Mouse (Mus musculus) granulocyte monocyte progenitor cell, adult 5-6 weeks (primary cell): Measurements from ENCODE around the gene Gm17359. TPM values are rescaled to one million over a fixed set of nuclear protein-coding genes. Genes with fewer than 3 reads are reported as not detected.

Experiments
- ATAC-seq: replicated peaks from 2 replicates; pipeline ENCODE4 v1.8.0; 2016; ENCODE audit warnings: mild to moderate bottlenecking, moderate TSS enrichment, inconsistent platforms; ENCODE audit not compliant: poor library complexity, severe bottlenecking
- total RNA-seq, 2 experiments: library from RNA; stranded (forward) in 1 of 2; stranded (reverse) in 1 of 2; fragments of 200-712, 200-1000 nt in 1 of 2; fragments of >200 nt in 1 of 2; fragmentation: Nextera tagmentation in 1 of 2; gene quantifications; 2 replicates each; pipeline ENCODE4 v1.2.3; 2014 to 2017

Gm17359 gene
- total RNA-seq, 2 experiments from 2014 or later: not detected

GRCm38 (mm10) chr3:79342961-79343735 is 6.7 kb downstream of the Gm17359 start:
- no peak for ATAC-seq

GRCm38 (mm10) chr3:79349311-79349710 is 12.8 kb downstream of the Gm17359 start:
- ATAC-seq: no peak

GRCm38 (mm10) chr3:79358721-79359120 is 22.3 kb downstream of the Gm17359 start:
- no peak for ATAC-seq

- ATAC-seq: peak; percentile 69
These were observed 24.0 kb downstream of the Gm17359 start for GRCm38 (mm10) chr3:79360317-79361101.

- ATAC-seq: no peak
These were observed 29.6 kb downstream of the Gm17359 start for GRCm38 (mm10) chr3:79366098-79366497.

GRCm38 (mm10) chr3:79368306-79368705 is 31.8 kb downstream of the Gm17359 start:
- ATAC-seq: no peak

- ATAC-seq: no peak
These were observed 34.0 kb downstream of the Gm17359 start for GRCm38 (mm10) chr3:79370385-79370929.

- peak; percentile 40; the same call in 1 of the 2 replicates for ATAC-seq
These were observed 35.2 kb downstream of the Gm17359 start for GRCm38 (mm10) chr3:79371506-79372195.

GRCm38 (mm10) chr3:79373930-79374329 is 37.5 kb downstream of the Gm17359 start:
- ATAC-seq: no peak

GRCm38 (mm10) chr3:79378086-79378485 is 41.6 kb downstream of the Gm17359 start:
- ATAC-seq: no peak

GRCm38 (mm10) chr3:79379255-79379836 is 42.9 kb downstream of the Gm17359 start:
- no peak for ATAC-seq

- ATAC-seq: no peak
These were observed 43.6 kb downstream of the Gm17359 start for GRCm38 (mm10) chr3:79379873-79380595.

- no peak for ATAC-seq
These were observed 44.9 kb downstream of the Gm17359 start for GRCm38 (mm10) chr3:79381398-79381797.

GRCm38 (mm10) chr3:79385434-79386029 is 49.1 kb downstream of the Gm17359 start:
- no peak for ATAC-seq

GRCm38 (mm10) chr3:79389081-79389480 is 52.6 kb downstream of the Gm17359 start:
- ATAC-seq: no peak

- no peak for ATAC-seq
These were observed 64.1 kb downstream of the Gm17359 start for GRCm38 (mm10) chr3:79400552-79400951.

GRCm38 (mm10) chr3:79402056-79402455 is 65.6 kb downstream of the Gm17359 start:
- no peak for ATAC-seq

GRCm38 (mm10) chr3:79408546-79408945 is 72.1 kb downstream of the Gm17359 start:
- no peak for ATAC-seq

- no peak for ATAC-seq
These were observed 73.6 kb downstream of the Gm17359 start for GRCm38 (mm10) chr3:79409927-79410628.
